Mouse (Mus musculus) hindbrain, postnatal 0 days (tissue): ENCODE data around the gene Npas3. TPM values are rescaled to one million over a fixed set of nuclear protein-coding genes. Genes with fewer than 3 reads are reported as not detected.
A peak's percentile ranks its signal among the peaks of the same experiment; 100 is the strongest.
"Not testable (repeated sequence)": the region's sequence is repeated elsewhere in the genome, so short reads cannot be mapped to it uniquely, and the experiment has no call there.

Source experiments
- ATAC-seq: fragments of 200-750 bp; cut with Nextera tagmentation; 2 replicates; pipeline ENCODE4 v1.8.0; 2017; ENCODE audit warnings: mild to moderate bottlenecking, moderate TSS enrichment, moderate library complexity
- DNase-seq: peaks from one replicate; pipeline ENCODE4 v3.0.0-alpha.2; 2015; ENCODE audit warnings: low spot score
- H3K27ac ChIP-seq: fragments of 300-500 bp; sonication (generic); 2 replicates; pipeline ENCODE4 v1.5.1; 2014; ENCODE audit warnings: mild to moderate bottlenecking
- H3K27me3 ChIP-seq: fragments of 300-500 bp; sonication (generic); 2 replicates; pipeline ENCODE4 v1.6.1; 2014; ENCODE audit warnings: low read length, mixed read lengths; ENCODE audit not compliant: insufficient read depth
- H3K36me3 ChIP-seq: fragments of 300-500 bp; sonication (generic); 2 replicates; pipeline ENCODE4 v1.6.1; 2014; ENCODE audit warnings: low read length, mixed read lengths; ENCODE audit not compliant: insufficient read depth
- H3K4me1 ChIP-seq: fragments of 300-500 bp; sonication (generic); 2 replicates; pipeline ENCODE4 v1.6.1; 2014; ENCODE audit warnings: antibody characterized with exemption, low read length, mixed read lengths; ENCODE audit not compliant: insufficient read depth
- H3K4me2 ChIP-seq: fragments of 300-500 bp; sonication (generic); 2 replicates; pipeline ENCODE4 v1.6.1; 2014; ENCODE audit warnings: low read depth, mild to moderate bottlenecking, low read length, moderate library complexity, mixed read lengths
- H3K4me3 ChIP-seq: fragments of 300-500 bp; sonication (generic); 2 replicates; pipeline ENCODE4 v1.5.1; 2014; ENCODE audit warnings: low read length
- H3K9ac ChIP-seq: fragments of 300-500 bp; sonication (generic); replicated peaks from 2 replicates; pipeline ENCODE4 v1.6.1; 2014; ENCODE audit warnings: mild to moderate bottlenecking, low read length, moderate library complexity, mixed read lengths
- H3K9me3 ChIP-seq: fragments of 300-500 bp; sonication (generic); 2 replicates; pipeline ENCODE4 v1.6.1; 2016; ENCODE audit warnings: low read length, mixed read lengths
- CTCF ChIP-seq: IDR thresholded peaks from 2 replicates; pipeline ENCODE4 v1.5.1; 2016; ENCODE audit warnings: antibody characterized with exemption, control low read depth, low read depth
- WGBS: fragments of 180-500 bp; shearing (Covaris S2); extraction: QIAGEN DNeasy Blood & Tissue Kit; methylation state at CpG from one replicate; pipeline ENCODE4 v1.1.7; 2014; 5-methylcytosine and 5-hydroxymethylcytosine counted together
- polyA plus RNA-seq: library from polyadenylated mRNA; unstranded; fragments of >200 nt; fragmentation: Nextera tagmentation; extraction: Ambion mirVana; gene quantifications from 2 replicates; pipeline ENCODE4 v1.2.1, GENCODE M21; 2015
- total RNA-seq: library from RNA; depleted of rRNA; stranded (reverse); fragments of >200 nt; gene quantifications from 2 replicates; pipeline ENCODE4 v1.2.3, GENCODE M21; 2014

The Npas3 gene
- total and polyA plus RNA-seq, 2 experiments from 2014 or later, result 28.0 to 53.8 TPM

- under 1% methylated on average over 29 of the region's 32 CpGs for WGBS
- ATAC-seq (peak; percentile 63), DNase-seq (peak; percentile 72)
- H3K4me1 ChIP-seq, result no peaks in the 10 kb centered on the region; the same call in 1 of the 2 replicates
- peak overlapping the region; percentile 92 for H3K9ac ChIP-seq
- no peak for TF ChIP-seq CTCF
- peak overlapping the region; percentile 82 for H3K4me3 ChIP-seq
- H3K27me3 ChIP-seq, result no peaks in the 10 kb centered on the region
- peak overlapping the region; percentile 68 for H3K4me2 ChIP-seq
- H3K27ac ChIP-seq, result peak overlapping the region; percentile 94
- no peaks in the 10 kb centered on the region for H3K36me3 ChIP-seq
- no peaks in the 10 kb centered on the region for H3K9me3 ChIP-seq
Observed at GRCm38 (mm10) chr12:53253461-53254159, 5.1 kb downstream of the Npas3 start.

DNA sequence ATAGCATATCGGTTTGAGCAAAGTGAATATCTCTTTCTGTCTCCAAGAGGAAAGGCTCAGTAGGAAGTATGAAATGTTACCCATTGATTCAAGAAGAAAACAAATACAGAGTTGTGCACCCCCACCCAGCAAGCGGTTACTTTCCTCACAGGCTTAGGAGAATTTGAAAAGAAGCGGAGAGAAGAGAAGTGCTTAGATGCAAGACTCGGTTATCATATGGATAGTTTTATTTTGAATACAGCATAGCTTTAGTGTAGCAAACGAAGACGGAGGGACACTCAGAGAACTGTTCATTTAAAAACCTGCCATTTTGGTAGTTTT lies 5.6 kb downstream of the Npas3 start:
- ATAC-seq (no peak), DNase-seq (no peak)
- no peak for TF ChIP-seq CTCF
- WGBS, result 9% methylated on average over 6 of the region's 6 CpGs
- Histone ChIP-seq H3K36me3 (no peaks in the 10 kb centered on the region), H3K27me3 (no peaks in the 10 kb centered on the region), H3K4me3 (peak overlapping the region; percentile 82), H3K4me1 (no peaks in the 10 kb centered on the region), H3K9me3 (no peaks in the 10 kb centered on the region), H3K27ac (peak overlapping the region; percentile 94; the same call in 1 of the 2 replicates), H3K9ac (peak overlapping the region; percentile 92), H3K4me2 (peak overlapping the region; percentile 68)

DNA sequence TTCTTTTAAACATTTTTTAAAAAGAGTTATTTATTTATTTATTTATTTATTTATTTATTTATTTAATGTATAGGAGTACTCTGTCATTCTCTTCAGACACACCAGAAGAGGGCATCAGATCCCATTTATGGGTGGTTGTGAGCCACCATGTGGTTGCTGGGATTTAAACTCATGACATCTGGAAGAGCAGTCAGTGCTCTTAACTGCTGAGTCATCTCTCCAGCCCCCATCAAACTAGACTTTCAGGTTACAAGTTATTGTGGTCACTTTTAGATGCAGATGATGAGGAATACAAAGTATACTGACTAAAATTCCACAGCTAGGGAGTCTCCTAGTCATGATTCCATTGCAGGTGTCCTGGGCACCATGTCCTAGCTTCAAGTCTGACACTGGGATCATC lies 26.0 kb downstream of the Npas3 start:
- H3K4me3 ChIP-seq, H3K36me3 ChIP-seq, H3K27me3 ChIP-seq, DNase-seq, H3K9me3 ChIP-seq, H3K9ac ChIP-seq, H3K27ac ChIP-seq, H3K4me1 ChIP-seq, H3K4me2 ChIP-seq, ATAC-seq: not testable (repeated sequence)

- no peak for ATAC-seq
- Histone ChIP-seq H3K9me3 (no peaks in the 10 kb centered on the region), H3K9ac (no peak overlapping the region), H3K27ac (no peak overlapping the region), H3K36me3 (no peaks in the 10 kb centered on the region), H3K4me3 (no peak overlapping the region), H3K4me2 (no peak overlapping the region), H3K27me3 (no peaks in the 10 kb centered on the region), H3K4me1 (no peaks in the 10 kb centered on the region)
- 83% methylated on average over 6 of the region's 6 CpGs for WGBS
- no peak for DNase-seq
- TF ChIP-seq CTCF, result no peak
Observed at GRCm38 (mm10) chr12:53277393-53277792, 28.9 kb downstream of the Npas3 start.

DNA sequence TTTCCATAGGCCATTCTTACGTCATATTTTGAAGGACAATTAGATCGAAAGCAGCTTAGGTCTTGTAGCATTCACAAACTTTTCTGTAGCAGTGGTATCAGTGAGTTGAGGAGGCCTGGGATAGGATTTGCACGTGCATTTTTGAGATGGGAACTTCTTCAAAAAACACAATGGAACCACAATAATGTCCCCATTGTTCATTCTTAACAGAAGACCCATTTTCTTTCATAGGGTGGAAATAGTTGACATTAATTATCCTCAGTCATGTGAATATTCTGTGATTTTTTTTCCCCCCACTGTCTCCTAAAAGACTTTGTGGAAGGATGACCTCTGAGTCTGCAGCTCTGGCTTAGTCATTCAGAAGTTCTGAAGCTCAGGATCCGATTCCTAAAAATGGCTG lies 41.9 kb downstream of the Npas3 start:
- no peaks in the 10 kb centered on the region for H3K27me3 ChIP-seq
- DNase-seq (no peak), ATAC-seq (no peak)
- TF ChIP-seq CTCF, result no peak
- 74% methylated on average over 4 of the region's 4 CpGs for WGBS
- H3K9me3 ChIP-seq, result no peaks in the 10 kb centered on the region
- peaks cover 6% of the 10 kb centered on the region; the same call in 1 of the 2 replicates for H3K4me1 ChIP-seq
- no peak overlapping the region for H3K27ac ChIP-seq
- no peak overlapping the region for H3K9ac ChIP-seq
- H3K36me3 ChIP-seq, result no peaks in the 10 kb centered on the region
- no peak overlapping the region for H3K4me2 ChIP-seq
- H3K4me3 ChIP-seq, result no peak overlapping the region

GRCm38 (mm10) chr12:53290846-53291245 lies 42.4 kb downstream of the Npas3 start:
- Histone ChIP-seq H3K27me3 (no peaks in the 10 kb centered on the region), H3K36me3 (no peaks in the 10 kb centered on the region), H3K4me3 (no peak overlapping the region), H3K27ac (no peak overlapping the region), H3K4me1 (peaks cover 9% of the 10 kb centered on the region), H3K9me3 (no peaks in the 10 kb centered on the region), H3K9ac (no peak overlapping the region), H3K4me2 (no peak overlapping the region)
- DNase-seq (no peak), ATAC-seq (no peak)
- no peak for TF ChIP-seq CTCF
- 81% methylated on average over 10 of the region's 10 CpGs for WGBS

GRCm38 (mm10) chr12:53292010-53292409 lies 43.5 kb downstream of the Npas3 start:
- H3K4me1 ChIP-seq, result peaks cover 10% of the 10 kb centered on the region
- peak overlapping the region; percentile 69 for H3K27ac ChIP-seq
- H3K27me3 ChIP-seq, result no peaks in the 10 kb centered on the region
- no peak overlapping the region for H3K4me3 ChIP-seq
- no peak for TF ChIP-seq CTCF
- no peaks in the 10 kb centered on the region for H3K9me3 ChIP-seq
- H3K4me2 ChIP-seq, result peak overlapping the region; percentile 19
- no peaks in the 10 kb centered on the region for H3K36me3 ChIP-seq
- WGBS, result 38% methylated on average over 8 of the region's 8 CpGs
- DNase-seq, result no peak
- 0 out of 2 replicates have a peak, but pooled peaks have one; percentile 56 for ATAC-seq
- H3K9ac ChIP-seq, result no peak overlapping the region
